Mouse (Mus musculus) urinary bladder, postnatal 36 days (tissue): ENCODE measurements at regions not wholly inside any gene's neighbourhood (a gene's known extent, or its start where the extent isn't known, plus 50 kb on each side); places are given as distances from the start of the nearest gene placed in this dataset.
A peak's percentile ranks its signal among the peaks of the same experiment; 100 is the strongest.

ENCODE experiments used
- DNase-seq, 2 experiments: peaks; one replicate each; pipeline ENCODE4 v3.0.0; 2022; ENCODE audit warnings: low spot score in 2 of 2, mixed read lengths in 1 of 2

DNA sequence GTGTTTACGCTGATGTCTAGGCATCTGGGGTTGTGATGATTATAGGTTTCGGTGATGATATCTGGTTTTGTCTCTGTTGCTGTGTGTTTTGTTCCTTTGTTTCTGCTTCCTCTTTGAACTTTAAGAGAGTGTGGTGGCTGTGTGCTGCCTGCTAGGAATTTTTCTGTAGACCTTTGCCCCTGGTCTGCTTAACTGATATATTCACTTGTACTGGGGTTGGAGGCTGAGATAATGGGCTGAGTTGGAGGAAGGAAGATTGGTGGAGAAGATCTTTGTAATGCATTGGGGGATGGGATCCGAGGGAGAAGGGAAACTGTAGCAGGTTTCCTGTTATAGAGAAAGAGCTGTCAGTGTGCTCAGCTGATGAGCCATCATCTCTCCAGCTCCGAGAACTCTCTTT, 55.8 kb downstream of the Mid1ip1 start:
- no peak for DNase-seq

- peak in 1 of 2 experiments; percentile 9 for DNase-seq
These were observed 61.1 kb downstream of the Mid1ip1 start for GRCm38 (mm10) chrX:10775714-10776515.

- no peak for DNase-seq
These were observed 61.7 kb downstream of the Mid1ip1 start for GRCm38 (mm10) chrX:10776516-10776818.

DNA sequence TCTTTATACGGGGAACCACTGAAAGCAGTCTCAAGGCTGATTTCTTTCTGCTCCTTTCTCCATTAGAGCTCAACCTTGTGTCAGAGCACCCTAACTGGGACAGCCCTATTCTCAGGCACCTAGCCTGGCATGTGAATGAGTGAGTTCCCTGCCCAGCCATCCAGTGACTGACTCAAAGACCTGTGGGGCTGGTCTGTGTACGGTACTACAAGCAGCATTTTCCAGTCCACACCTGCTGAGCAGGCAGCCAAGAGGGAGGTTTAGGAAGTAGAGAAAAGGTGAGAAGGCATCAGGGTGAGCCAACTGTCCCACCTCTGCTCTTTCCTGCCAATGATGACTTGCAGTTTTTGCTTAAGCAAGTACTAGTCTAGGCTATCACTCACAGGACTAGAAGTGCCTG, 63.2 kb downstream of the Mid1ip1 start:
- DNase-seq, result peak in 1 of 2 experiments; percentile 20

GRCm38 (mm10) chrX:10786359-10786758, 71.5 kb downstream of the Mid1ip1 start:
- no peak for DNase-seq

DNA sequence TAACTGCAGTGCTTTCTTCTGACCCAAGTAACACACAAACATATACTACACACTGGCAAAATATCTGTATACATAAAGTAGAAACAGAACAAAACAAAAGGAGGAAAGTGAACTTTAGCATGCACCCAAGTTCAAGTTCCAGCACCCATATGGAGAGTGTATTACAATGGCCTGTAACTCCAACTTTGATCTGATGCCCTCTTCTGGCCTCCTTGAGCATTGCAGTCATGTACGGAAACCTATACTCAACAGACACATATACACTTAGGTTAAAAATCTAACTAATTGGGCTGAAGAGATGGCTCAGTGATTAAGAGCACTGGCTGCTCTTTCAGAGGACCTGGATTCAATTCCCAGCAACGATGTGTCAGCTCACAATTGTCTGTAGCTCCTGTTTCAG, 72.2 kb downstream of the Mid1ip1 start:
- no peak for DNase-seq

GRCm38 (mm10) chrX:10820313-10820920, 105.6 kb downstream of the Mid1ip1 start:
- no peak for DNase-seq

DNA sequence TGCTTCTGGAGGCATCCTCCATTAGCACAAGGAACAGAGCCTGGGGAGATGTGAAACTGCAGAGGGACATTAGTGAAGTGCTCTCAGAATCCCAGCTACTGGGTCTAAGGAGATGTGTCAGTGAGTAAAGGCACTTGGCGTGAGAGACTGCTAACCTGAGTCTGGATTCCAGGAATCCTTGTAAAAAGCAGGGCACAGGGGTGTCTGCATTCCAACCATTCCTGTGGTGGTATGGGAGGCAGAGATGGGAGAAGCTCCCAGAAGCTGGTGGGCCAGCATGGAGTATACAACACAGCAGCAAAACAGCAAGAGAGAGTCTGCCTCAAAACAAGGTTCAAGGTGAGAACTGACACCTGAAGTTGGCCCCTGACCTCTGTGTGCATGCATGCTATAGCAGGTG, 118.9 kb downstream of the Mid1ip1 start:
- DNase-seq, result no peak

DNA sequence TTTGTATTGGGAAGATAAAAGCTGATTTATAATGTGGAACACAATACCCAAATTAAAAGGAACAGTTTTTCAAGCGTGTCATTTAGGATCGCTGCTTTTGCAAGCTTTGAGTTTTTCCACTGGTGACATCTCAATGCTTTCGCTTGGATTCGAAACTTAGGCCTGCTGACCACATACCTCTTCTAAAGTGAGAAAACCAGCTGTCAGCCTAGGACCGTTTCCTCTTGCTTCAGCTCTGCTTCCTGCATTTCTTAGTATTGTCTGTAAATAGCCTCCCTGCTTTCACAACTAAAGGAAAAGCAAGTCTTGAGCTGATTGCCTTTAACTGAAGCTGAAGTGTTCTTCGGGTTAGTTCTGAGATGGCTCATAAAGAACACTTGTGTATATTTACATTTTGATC, 142.3 kb downstream of the Mid1ip1 start:
- no peak for DNase-seq

DNA sequence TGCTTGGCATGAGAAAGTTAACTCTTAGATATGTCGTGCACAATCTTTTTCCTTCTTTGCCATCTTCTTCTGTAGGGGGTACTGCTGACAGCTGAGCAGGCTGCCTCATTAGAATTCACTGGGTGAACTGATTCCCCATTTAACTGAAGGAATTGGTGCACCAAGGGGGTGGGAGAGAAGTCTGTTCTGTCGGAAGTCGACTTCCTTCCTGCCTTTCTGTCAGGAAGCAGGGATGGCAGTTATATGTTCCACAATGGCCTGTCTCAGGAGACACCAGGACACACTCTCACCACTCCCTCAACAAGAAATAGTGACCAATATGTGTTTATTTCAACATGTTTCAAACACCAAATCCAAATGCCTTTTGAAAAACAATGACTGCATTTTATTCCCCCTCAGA, 142.9 kb downstream of the Mid1ip1 start:
- DNase-seq, result no peak

DNA sequence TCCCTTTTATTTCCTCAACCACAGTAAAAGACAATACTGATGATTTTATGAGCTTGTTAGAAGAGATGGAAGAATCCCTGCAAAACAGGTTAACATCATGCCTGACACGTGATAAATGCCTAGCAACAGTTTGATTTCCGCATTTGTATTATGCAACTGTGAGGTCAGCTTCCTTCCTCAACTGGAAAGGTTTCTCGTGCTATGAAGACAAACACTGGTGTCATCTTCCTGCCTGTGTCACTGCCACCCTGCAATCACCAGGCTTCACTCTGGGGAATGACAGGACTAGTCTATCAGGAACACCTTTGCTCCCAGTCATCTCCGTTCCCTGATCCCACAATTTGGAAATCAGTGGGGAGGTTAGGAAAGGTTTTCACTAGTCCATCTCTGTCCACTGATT, 156.8 kb downstream of the Mid1ip1 start:
- DNase-seq, result no peak

DNA sequence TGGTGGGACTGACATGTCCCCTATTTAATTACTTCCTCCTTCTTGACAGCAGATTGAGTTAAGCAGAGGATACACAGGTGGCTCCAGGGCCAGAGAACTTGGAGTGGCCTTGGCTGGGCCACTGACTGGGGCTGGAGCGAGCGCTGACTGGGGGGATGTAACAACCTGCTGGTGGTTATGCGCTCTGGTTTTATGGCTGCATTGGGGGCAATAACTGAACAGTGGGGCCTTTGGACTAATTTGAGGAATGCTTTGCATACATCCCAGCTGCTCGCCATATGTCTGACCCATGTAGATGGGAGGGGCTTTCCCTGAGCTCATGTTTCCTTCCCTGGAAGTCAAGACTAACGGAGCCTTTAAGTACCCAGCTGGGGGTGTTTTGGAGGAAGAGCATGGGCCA, 163.0 kb downstream of the Mid1ip1 start:
- DNase-seq, result no peak

- no peak for DNase-seq
These were observed 164.1 kb downstream of the Mid1ip1 start for GRCm38 (mm10) chrX:10878922-10879321.

DNA sequence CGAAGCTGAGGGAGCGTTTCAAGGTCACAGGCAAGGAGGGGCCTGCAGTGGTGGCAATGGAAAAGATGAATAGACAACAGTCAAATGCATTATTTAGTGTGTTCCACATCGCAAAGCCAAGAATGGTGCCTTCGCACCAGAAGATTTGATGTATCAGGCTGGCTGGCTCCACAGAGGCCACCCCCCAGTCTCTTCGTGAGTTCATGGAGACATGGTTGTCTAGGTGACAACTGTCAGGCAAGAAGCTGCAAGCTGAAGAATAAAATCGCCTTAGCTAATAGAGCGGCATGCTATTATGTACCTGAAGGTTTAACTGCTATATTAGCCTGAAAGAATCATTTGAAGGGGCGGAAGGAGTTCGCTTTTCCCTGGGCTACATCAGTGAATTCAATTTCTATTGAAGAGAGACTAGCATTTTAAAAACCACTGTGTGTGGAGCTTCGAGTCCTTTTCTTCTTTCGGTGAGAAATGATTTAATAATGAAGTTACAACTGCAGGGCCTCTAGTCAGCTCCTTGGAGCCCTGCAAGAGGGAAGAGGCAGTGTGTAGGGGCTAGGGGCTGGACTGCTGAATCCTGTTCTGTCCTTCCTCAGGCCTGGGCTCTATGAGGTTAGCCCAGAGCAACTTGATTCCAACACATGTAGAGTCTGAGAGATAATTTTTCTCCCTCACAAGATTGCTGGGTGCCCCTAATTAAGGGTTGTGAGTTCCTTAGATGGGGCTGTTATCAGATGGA, 169.1 kb downstream of the Mid1ip1 start:
- no peak for DNase-seq

- no peak for DNase-seq
These were observed 178.0 kb downstream of the Mid1ip1 start for GRCm38 (mm10) chrX:10892815-10893214.

DNA sequence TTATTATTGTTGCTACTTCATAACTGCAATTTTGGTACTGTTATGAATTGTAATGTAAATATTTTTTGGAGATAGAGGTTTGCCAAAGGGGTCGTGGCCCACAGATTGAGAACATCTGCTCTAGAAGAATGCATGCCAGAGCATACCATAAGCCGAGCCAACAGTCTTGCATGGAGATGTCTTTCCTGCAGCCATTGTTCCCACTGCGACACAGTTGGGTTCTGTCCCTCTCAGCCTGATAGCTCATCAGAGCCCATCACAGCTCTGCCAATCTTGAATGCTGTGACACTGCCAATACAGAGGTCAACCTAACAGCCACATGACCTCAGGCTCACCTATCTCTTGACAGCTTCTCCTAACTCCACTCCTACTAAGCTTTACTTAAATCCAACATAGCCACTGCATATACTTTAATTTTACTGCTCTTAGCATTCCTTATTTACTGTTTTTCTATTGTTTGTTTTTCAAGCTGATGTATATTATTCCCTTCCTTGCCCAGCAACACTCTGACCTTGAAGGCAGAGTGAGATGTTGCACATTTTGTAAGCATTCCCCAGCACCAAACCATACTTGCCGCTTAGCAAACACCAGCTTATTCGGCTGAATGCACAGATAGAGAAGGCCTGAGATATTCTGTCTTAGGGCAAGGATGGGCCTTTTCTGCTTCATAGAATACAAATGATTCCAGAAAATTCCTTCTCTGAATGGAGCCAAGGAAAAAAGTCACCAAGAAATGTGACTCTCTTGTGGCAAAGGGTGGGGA, 181.6 kb downstream of the Mid1ip1 start:
- DNase-seq, result no peak

- no peak for DNase-seq
These were observed 187.9 kb downstream of the Mid1ip1 start for GRCm38 (mm10) chrX:10902686-10903085.

- peak; percentile 2 to 5 for DNase-seq
These were observed 189.3 kb downstream of the Mid1ip1 start for GRCm38 (mm10) chrX:10904072-10904471.

- DNase-seq, result no peak
These were observed 190.1 kb downstream of the Mid1ip1 start for GRCm38 (mm10) chrX:10904889-10905288.

DNA sequence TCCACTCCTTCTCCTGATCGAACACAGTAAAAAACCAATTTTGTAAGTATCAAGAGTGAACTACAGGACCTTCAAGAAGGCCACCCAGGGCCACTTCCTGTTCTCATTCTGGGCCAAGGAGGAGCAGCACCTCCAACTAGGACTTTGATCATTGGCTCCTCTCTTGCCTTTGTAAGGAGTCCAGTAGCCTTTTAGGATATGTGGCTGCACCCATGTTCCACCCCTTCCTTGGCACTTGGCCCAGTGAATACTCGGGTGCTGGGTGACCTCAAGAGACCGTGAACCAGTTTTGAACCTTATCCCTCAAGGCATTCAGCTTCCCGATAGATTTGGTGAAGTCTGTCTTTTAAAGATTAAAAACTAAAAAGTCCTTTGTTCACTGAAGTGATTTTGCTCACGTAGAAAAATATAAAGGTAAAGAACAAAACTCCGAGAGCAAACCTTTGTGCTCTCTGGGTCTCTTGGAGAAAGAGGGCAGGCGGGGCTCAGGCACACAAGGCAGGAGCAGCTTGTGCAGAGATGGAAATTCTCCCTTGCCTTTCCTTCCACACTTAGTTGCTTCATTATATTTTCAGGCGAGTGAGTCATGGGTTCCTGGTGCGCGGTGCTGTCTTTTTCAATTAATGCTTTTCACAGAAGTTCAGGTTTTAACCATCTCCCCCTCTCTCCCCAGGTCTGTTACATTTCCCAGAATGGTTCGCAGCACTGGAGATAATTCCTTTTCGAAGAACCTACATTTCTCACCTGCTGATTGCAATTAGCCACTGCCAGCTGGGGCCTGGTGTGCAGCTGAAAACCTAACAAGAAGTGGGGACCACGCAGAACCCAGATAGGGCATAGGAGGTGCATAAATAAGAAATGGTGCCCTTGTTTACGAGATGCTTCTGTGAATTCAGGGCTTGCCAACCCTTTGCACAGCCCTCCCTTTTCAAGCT, 196.6 kb downstream of the Mid1ip1 start:
- DNase-seq, result no peak
